In the genomic region with DNA sequence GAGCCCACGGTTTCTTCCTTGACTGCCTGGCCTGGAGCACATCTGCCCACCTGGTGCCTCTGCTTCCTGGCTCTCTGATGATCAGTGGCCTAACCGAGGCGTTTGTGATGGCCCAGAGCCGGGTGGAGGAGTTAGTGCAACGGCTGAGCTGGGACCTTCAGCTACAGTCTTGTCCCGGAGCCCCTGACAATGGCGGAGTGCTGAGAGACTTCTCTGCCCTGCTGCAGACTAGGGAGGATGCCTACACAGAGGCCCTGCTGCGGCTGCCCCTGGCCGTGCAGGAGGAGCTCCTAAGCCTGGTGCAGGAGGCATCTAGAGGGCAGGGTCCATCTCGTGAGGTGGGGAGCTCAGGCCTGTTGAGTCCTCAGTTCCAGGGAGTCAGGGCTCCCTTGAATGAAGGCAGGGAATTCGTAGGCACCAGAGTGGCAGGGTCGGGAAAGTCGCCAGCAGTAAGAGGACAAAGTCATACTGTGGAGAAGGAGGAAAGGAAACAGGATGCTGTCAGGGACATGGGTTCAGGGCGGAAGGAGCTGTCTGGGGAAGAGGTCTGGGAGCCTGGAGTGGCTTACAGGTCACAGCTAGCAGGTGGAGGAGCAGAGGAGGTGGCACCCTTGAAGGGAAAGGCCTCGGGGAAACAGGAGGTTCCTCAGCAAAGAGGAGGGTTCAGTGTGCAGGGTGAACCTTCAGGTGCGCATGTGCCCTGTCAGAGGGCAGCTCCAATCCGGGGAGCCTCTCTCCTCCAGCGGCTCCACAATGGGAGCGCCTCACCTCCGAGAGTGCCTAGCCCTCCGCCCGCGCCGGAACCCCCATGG, we compare ENCODE assay signal across 9 mouse cellular contexts. TPM values are rescaled to one million over a fixed set of nuclear protein-coding genes. Genes with fewer than 3 reads are reported as not detected.
A peak's percentile ranks its signal among the peaks of the same experiment; 100 is the strongest.
DNase-seq lines count a peak whose midpoint lies in the region; ATAC-seq lines count a peak whose summit lies in the region.
"Had no signal": no experiment of that assay in that cellular context is flagged by ENCODE, and none has a peak within 500 bp of the region (broad histone marks: within the 10 kb centered on the region; RNA-seq: fewer than 3 reads in every experiment).

No protein-coding gene starts in this region.

- ATAC-seq in neural tube, embryonic 12.5 days (ENCODE audit: low FRiP score, low read depth) = no peak
- ATAC-seq in limb, embryonic 11.5 days (ENCODE audit: insufficient number of reproducible peaks, low FRiP score, low TSS enrichment, low read depth) = no peak
- no peak for ATAC-seq in stomach, embryonic 15.5 days (ENCODE audit: insufficient read depth, low FRiP score, low read depth)

- no peak overlapping the region; the same call in 1 of the 2 replicates for H3K27ac ChIP-seq in heart, embryonic 10.5 days
- H3K27ac ChIP-seq in neural tube, embryonic 12.5 days = no peak overlapping the region
- no peak overlapping the region for H3K27ac ChIP-seq in limb, embryonic 11.5 days (replicated peaks; ENCODE audit: low read depth, low read length)
- peak overlapping the region; percentile 97; the same call in 1 of the 2 replicates for H3K27ac ChIP-seq in stomach, embryonic 15.5 days

- H3K9ac ChIP-seq in neural tube, embryonic 12.5 days = 0 out of 2 replicates have a peak overlapping the region, but pooled peaks have one; percentile 13
- no peak overlapping the region for H3K9ac ChIP-seq in limb, embryonic 11.5 days (ENCODE audit: low read length)
- 0 out of 2 replicates have a peak overlapping the region, but pooled peaks have one; percentile 9 for H3K9ac ChIP-seq in stomach, embryonic 15.5 days

- 75% methylated on average over 24 of the region's 24 CpGs for WGBS in heart, embryonic 10.5 days
- WGBS in neural tube, embryonic 12.5 days = 87% methylated on average over 24 of the region's 24 CpGs
- WGBS in limb, embryonic 11.5 days = 85% methylated on average over 24 of the region's 24 CpGs
- WGBS in stomach, embryonic 15.5 days = 83% methylated on average over 24 of the region's 24 CpGs

- no peak for DNase-seq in heart, embryonic 10.5 days (ENCODE audit: low spot score)
- DNase-seq in heart, adult 18-20 months = no peak
- DNase-seq in neural tube, embryonic 10.5 days (ENCODE audit: extremely low spot score, low spot score) = no peak
- no peak for DNase-seq in limb, embryonic 11.5 days (ENCODE audit: low spot score)
- DNase-seq in Muller cell, postnatal 12 days (ENCODE audit: inconsistent ontology term) = no peak
- DNase-seq in retina, postnatal 1 day = no peak

- peak overlapping the region; percentile 76; the same call in 1 of the 2 replicates for H3K4me3 ChIP-seq in heart, embryonic 10.5 days
- no peak overlapping the region for H3K4me3 ChIP-seq in neural tube, embryonic 12.5 days
- peak overlapping the region; percentile 85; the same call in 1 of the 2 replicates for H3K4me3 ChIP-seq in limb, embryonic 11.5 days (ENCODE audit: low read depth, low read length)
- H3K4me3 ChIP-seq in stomach, embryonic 15.5 days (replicated peaks) = peak overlapping the region; percentile 76; the same call in 1 of the 2 replicates

- H3K4me1 ChIP-seq in heart, embryonic 10.5 days = peaks cover 51% of the 10 kb centered on the region
- peaks cover 26% of the 10 kb centered on the region for H3K4me1 ChIP-seq in neural tube, embryonic 12.5 days
- peaks cover 20% of the 10 kb centered on the region for H3K4me1 ChIP-seq in limb, embryonic 11.5 days (ENCODE audit: control insufficient read depth, insufficient read depth, low read length)
- H3K4me1 ChIP-seq in stomach, embryonic 15.5 days = peaks cover 32% of the 10 kb centered on the region

- no peaks in the 10 kb centered on the region for H3K9me3 ChIP-seq in heart, embryonic 10.5 days
- H3K9me3 ChIP-seq in neural tube, embryonic 12.5 days = no peaks in the 10 kb centered on the region
- no peaks in the 10 kb centered on the region for H3K9me3 ChIP-seq in limb, embryonic 11.5 days (ENCODE audit: control insufficient read depth, low read length)
- no peaks in the 10 kb centered on the region for H3K9me3 ChIP-seq in stomach, embryonic 15.5 days

- H3K4me2 ChIP-seq in neural tube, embryonic 12.5 days (replicated peaks) = peak overlapping the region; percentile 81; the same call in 1 of the 2 replicates
- no peak overlapping the region for H3K4me2 ChIP-seq in limb, embryonic 11.5 days (ENCODE audit: low read depth, severe bottlenecking)
- peak overlapping the region; percentile 85 for H3K4me2 ChIP-seq in stomach, embryonic 15.5 days

- peaks cover 56% of the 10 kb centered on the region for H3K36me3 ChIP-seq in heart, embryonic 10.5 days
- H3K36me3 ChIP-seq in neural tube, embryonic 12.5 days = peaks cover 46% of the 10 kb centered on the region
- peaks cover 29% of the 10 kb centered on the region for H3K36me3 ChIP-seq in limb, embryonic 11.5 days (ENCODE audit: control insufficient read depth, insufficient read depth, low read length)
- H3K36me3 ChIP-seq in stomach, embryonic 15.5 days = peaks cover 44% of the 10 kb centered on the region

- no peaks in the 10 kb centered on the region for H3K27me3 ChIP-seq in heart, embryonic 10.5 days (ENCODE audit: insufficient read depth, poor library complexity, severe bottlenecking)
- no peaks in the 10 kb centered on the region for H3K27me3 ChIP-seq in neural tube, embryonic 12.5 days (replicated peaks)
- no peaks in the 10 kb centered on the region for H3K27me3 ChIP-seq in limb, embryonic 11.5 days (ENCODE audit: control insufficient read depth, insufficient read depth, low read length)
- no peaks in the 10 kb centered on the region for H3K27me3 ChIP-seq in stomach, embryonic 15.5 days (replicated peaks)

RNA-seq across cellular contexts. Expression of a gene that starts 2.0 kb away (rescaled TPM):
- 18.2 and 23.2 TPM in 2 replicates for polyA plus RNA-seq in heart, embryonic 10.5 days (2016; fragmentation: Nextera tagmentation; extraction: Ambion mirVana)
- total RNA-seq in heart, adult 18-20 months (2021) = 10 to 100 TPM in 1 of 2 experiments, 1 to 10 TPM in 1; 8.6 to 10.0 TPM
- 18.3 and 19.7 TPM in 2 replicates for polyA plus RNA-seq in neural tube, embryonic 12.5 days (2016; fragmentation: Nextera tagmentation; extraction: Ambion mirVana)
- polyA plus RNA-seq in limb, embryonic 11.5 days (2014; fragmentation: Nextera tagmentation; extraction: Ambion mirVana) = 17.4 and 18.4 TPM in 2 replicates
- 16.5 and 18.1 TPM in 2 replicates for polyA plus RNA-seq in stomach, embryonic 15.5 days (2015; fragmentation: Nextera tagmentation; extraction: Ambion mirVana)

RNA-seq across cellular contexts. Expression of a gene that starts 2.6 kb away (rescaled TPM):
- 0.12 and 0.30 TPM in 2 replicates for polyA plus RNA-seq in heart, embryonic 10.5 days (2016; fragmentation: Nextera tagmentation; extraction: Ambion mirVana)
- total RNA-seq in heart, adult 18-20 months (2021) = not detected
- polyA plus RNA-seq in neural tube, embryonic 12.5 days (2016; fragmentation: Nextera tagmentation; extraction: Ambion mirVana) = 0.25 and 0.28 TPM in 2 replicates
- polyA plus RNA-seq in limb, embryonic 11.5 days (2014; fragmentation: Nextera tagmentation; extraction: Ambion mirVana) = 0.11 and 0.27 TPM in 2 replicates
- polyA plus RNA-seq in stomach, embryonic 15.5 days (2015; fragmentation: Nextera tagmentation; extraction: Ambion mirVana) = 0.42 and 0.46 TPM in 2 replicates
- total RNA-seq: MEL had no signal

RNA-seq across cellular contexts. Expression of a gene that starts 13.3 kb away (rescaled TPM):
- polyA plus RNA-seq in heart, embryonic 10.5 days (2016; fragmentation: Nextera tagmentation; extraction: Ambion mirVana) = 42.4 and 50.3 TPM in 2 replicates
- total RNA-seq in heart, adult 18-20 months (2021) = 100 to 1,000 TPM; 119 to 138 TPM
- polyA plus RNA-seq in neural tube, embryonic 12.5 days (2016; fragmentation: Nextera tagmentation; extraction: Ambion mirVana) = 59.9 and 66.0 TPM in 2 replicates
- polyA plus RNA-seq in limb, embryonic 11.5 days (2014; fragmentation: Nextera tagmentation; extraction: Ambion mirVana) = 67.2 and 70.2 TPM in 2 replicates
- 56.0 and 65.7 TPM in 2 replicates for polyA plus RNA-seq in stomach, embryonic 15.5 days (2015; fragmentation: Nextera tagmentation; extraction: Ambion mirVana)

RNA-seq across cellular contexts. Expression of a gene that starts 33.0 kb away (rescaled TPM):
- 27.1 and 32.7 TPM in 2 replicates for polyA plus RNA-seq in heart, embryonic 10.5 days (2016; fragmentation: Nextera tagmentation; extraction: Ambion mirVana)
- total RNA-seq in heart, adult 18-20 months (2021) = 1 to 10 TPM; 7.2 to 7.4 TPM
- polyA plus RNA-seq in neural tube, embryonic 12.5 days (2016; fragmentation: Nextera tagmentation; extraction: Ambion mirVana) = 19.7 and 21.5 TPM in 2 replicates
- polyA plus RNA-seq in limb, embryonic 11.5 days (2014; fragmentation: Nextera tagmentation; extraction: Ambion mirVana) = 21.6 and 24.7 TPM in 2 replicates
- polyA plus RNA-seq in stomach, embryonic 15.5 days (2015; fragmentation: Nextera tagmentation; extraction: Ambion mirVana) = 15.4 and 18.5 TPM in 2 replicates
- total RNA-seq: MEL had no signal

RNA-seq across cellular contexts. Expression of a gene that starts 57.7 kb away (rescaled TPM):
- polyA plus RNA-seq in heart, embryonic 10.5 days (2016; fragmentation: Nextera tagmentation; extraction: Ambion mirVana) = not detected in 2 replicates
- 1 to 10 TPM; 1.6 to 2.5 TPM for total RNA-seq in heart, adult 18-20 months (2021)
- polyA plus RNA-seq in neural tube, embryonic 12.5 days (2016; fragmentation: Nextera tagmentation; extraction: Ambion mirVana) = not detected in 2 replicates
- polyA plus RNA-seq in limb, embryonic 11.5 days (2014; fragmentation: Nextera tagmentation; extraction: Ambion mirVana) = not detected in 2 replicates
- polyA plus RNA-seq in stomach, embryonic 15.5 days (2015; fragmentation: Nextera tagmentation; extraction: Ambion mirVana) = 23.0 and 27.4 TPM in 2 replicates
